Mouse (Mus musculus) erythroblast, embryonic 14.5 days (primary cell): ENCODE measurements around the gene Tmem213. TPM values are rescaled to one million over a fixed set of nuclear protein-coding genes. Genes with fewer than 3 reads are reported as not detected.

Experiments
- H3K27me3 ChIP-seq: 2 replicates; pipeline ENCODE4 v1.6.1; 2012; ENCODE audit warnings: inconsistent platforms; ENCODE audit not compliant: control insufficient read depth
- H3K36me3 ChIP-seq: 2 replicates; pipeline ENCODE4 v1.6.1; 2012; ENCODE audit warnings: mild to moderate bottlenecking, inconsistent platforms; ENCODE audit not compliant: control insufficient read depth
- H3K4me1 ChIP-seq: 2 replicates; pipeline ENCODE4 v1.6.1; 2012; ENCODE audit warnings: inconsistent platforms; ENCODE audit not compliant: control insufficient read depth
- H3K4me3 ChIP-seq: replicated peaks from 2 replicates; pipeline ENCODE3; 2012; ENCODE audit warnings: moderate library complexity, mild to moderate bottlenecking, inconsistent platforms
- H3K9me3 ChIP-seq: 2 replicates; pipeline ENCODE4 v1.6.1; 2012; ENCODE audit warnings: low read length, inconsistent platforms, mixed read lengths; ENCODE audit not compliant: control insufficient read depth
- GATA1 ChIP-seq: IDR thresholded peaks from 2 replicates; pipeline ENCODE4 v1.6.1; 2012; ENCODE audit warnings: low read length, inconsistent platforms, mixed read lengths
- TAL1 ChIP-seq: IDR thresholded peaks from 3 replicates; pipeline ENCODE4 v1.6.1; 2012; ENCODE audit warnings: low read length, inconsistent platforms, mixed read lengths
- polyA plus RNA-seq: library from polyadenylated mRNA; stranded (reverse); fragments of >175 nt; gene quantifications from 2 replicates; pipeline ENCODE4 v1.2.3, GENCODE M21; 2012

Tmem213 gene
- polyA plus RNA-seq, 1 experiment: not detected

DNA sequence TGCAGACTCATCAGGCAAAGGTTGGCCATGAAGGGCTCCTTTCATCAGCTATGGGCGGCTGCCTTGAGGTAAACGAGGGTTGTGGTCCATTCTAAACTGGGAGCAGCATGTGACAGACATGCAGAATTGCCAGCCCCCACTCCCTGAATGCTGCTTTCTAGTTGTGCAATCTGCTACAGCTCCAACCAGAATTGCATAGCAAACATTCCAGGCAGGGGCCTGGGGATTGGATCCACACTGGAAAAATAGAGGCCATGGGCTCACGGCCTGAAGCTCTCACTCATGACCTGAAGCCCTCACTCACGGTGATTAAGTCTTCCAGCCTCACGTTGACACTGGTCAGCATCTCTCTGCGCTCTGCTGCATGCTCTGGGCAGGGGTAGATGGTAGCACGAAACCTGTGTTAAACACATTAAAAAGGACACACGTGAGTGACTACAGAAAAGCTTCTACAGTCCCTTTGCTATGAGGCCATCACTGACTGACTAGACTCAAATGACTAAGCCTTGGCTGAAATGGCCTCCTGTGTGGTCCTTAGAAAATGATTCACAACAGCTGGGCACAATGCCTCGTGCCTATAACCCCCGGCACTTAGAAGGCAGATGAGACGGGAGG is 27.2 kb upstream of the Tmem213 start:
- Histone ChIP-seq H3K27me3 (no peaks in the 10 kb centered on the region), H3K9me3 (no peaks in the 10 kb centered on the region), H3K36me3 (no peaks in the 10 kb centered on the region), H3K4me3 (no peak overlapping the region), H3K4me1 (no peaks in the 10 kb centered on the region)
- TF ChIP-seq GATA1: no peak
- TF ChIP-seq TAL1: no peak

DNA sequence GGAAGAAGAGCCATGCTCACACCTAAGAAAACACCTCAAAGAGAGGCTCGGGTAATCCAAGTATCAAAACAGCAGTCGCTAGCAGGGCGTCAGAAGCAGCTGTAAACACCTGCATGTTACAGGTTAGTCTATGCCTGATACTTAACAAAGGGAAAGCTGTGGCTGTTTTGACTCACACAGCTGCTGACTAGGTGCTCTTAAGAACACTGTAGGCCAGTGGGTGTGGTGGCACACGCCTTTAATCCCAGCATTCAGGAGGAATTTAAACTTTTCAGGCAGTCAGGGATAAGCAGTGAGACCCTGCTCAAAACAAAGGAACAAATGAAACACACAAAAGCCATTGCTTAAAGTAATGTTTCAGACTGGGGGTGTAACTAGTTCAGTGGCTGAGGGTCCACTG is 25.9 kb upstream of the Tmem213 start:
- no peak overlapping the region for H3K4me3 ChIP-seq
- H3K9me3 ChIP-seq: no peaks in the 10 kb centered on the region
- TF ChIP-seq TAL1 (no peak), GATA1 (no peak)
- H3K36me3 ChIP-seq: no peaks in the 10 kb centered on the region
- no peaks in the 10 kb centered on the region for H3K4me1 ChIP-seq
- H3K27me3 ChIP-seq: no peaks in the 10 kb centered on the region

DNA sequence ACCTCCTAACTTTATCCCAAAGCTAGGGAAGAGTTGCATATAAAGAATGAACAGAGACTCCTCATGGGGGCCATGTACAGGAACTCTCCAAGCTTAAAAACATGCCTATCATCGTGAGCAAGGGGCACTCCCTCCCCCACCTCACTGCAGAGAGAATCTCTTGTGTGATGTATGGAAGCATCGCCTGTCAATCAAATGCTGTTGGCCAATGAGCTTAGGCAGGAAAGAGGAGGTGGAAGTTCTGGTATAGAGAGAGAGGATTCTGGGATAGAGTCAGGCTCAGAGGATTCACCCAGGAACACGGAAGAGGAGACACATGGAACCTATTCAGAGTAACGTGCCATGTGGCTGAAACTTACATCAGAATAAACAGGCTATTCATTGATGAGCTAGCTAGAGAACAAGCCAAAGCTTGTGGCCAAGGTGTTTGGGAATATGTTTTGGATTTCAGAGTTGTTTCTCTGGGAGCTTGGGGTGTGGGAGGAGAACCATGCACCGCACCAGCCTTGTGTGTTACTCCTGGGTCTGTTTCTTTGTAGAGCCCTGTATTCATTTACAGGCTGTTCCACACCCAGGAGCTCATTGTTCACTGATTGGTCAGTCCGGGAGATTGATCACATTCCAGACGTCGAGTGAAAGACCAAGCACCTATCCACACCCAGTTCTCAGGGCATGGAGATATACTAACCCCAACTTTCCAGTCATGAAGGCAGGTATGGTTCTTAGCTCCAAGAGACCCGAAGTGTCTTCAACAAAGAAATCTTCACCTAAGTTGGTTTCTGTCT is 21.6 kb upstream of the Tmem213 start:
- TF ChIP-seq TAL1: no peak
- TF ChIP-seq GATA1: no peak
- Histone ChIP-seq H3K36me3 (no peaks in the 10 kb centered on the region), H3K27me3 (no peaks in the 10 kb centered on the region), H3K4me1 (no peaks in the 10 kb centered on the region), H3K9me3 (no peaks in the 10 kb centered on the region), H3K4me3 (no peak overlapping the region)

DNA sequence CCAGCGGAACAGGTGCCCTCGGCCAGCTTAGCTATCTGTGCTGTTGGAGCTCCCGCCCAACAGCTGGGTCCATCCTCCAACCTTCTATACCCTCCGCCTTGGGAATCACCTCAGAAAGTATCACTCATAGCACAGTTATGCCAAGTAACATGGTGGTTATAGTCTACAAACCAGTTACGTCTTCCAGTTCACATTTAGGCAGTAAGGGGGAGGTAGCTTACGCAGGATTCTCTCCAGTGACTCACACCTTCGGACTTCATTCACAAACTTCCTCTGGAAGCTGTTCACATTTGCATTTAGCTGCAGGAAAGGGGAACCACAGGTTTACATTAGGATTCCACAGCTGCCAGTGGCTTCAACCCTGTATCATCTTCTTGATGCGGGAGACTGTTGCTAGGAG is 16.5 kb upstream of the Tmem213 start:
- Histone ChIP-seq H3K36me3 (no peaks in the 10 kb centered on the region), H3K27me3 (no peaks in the 10 kb centered on the region), H3K4me1 (peaks cover 3% of the 10 kb centered on the region), H3K4me3 (no peak overlapping the region), H3K9me3 (no peaks in the 10 kb centered on the region)
- TF ChIP-seq TAL1 (no peak), GATA1 (no peak)

DNA sequence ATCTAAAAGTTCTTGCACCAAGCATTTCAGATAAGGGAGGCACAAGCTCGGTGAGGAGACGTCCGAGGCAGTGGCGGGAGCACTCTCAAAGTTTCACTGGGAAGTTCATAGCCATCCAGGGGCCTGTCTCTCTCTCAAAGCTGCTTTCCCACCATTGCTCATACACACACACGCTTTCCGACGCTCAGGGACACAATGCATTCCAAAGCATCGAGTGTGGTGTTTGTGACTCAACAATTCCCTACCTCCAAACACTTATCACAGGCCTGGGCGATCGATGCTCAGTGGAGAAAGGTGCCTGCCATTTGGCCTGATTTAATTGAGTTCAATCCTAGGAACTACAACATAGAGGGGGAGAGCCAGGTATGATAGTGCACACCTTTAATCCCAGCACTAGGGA is 14.4 kb upstream of the Tmem213 start:
- TF ChIP-seq TAL1 (no peak), GATA1 (no peak)
- Histone ChIP-seq H3K27me3 (no peaks in the 10 kb centered on the region), H3K9me3 (no peaks in the 10 kb centered on the region), H3K36me3 (no peaks in the 10 kb centered on the region), H3K4me1 (peaks cover 3% of the 10 kb centered on the region), H3K4me3 (no peak overlapping the region)

DNA sequence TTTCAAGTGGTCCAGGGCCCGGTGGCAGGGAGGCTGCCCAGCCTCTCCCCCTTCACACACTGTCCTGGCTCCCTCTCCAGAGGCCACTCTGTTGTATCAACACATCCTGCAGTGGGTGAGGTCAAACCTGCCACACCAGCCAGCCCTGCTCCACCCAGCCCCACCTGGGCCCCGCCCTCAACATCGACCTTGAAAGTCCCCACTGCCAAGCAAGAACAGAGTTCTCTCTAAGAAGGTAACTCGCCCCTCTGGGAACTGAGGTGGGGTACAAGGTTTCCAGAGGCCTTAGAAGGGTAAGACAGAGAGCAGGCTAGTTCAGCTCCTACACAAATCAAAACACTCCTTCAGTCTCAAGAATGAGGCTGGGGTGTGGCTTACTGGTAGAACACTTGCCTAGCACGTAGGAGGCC is 12.1 kb upstream of the Tmem213 start:
- Histone ChIP-seq H3K4me3 (no peak overlapping the region), H3K4me1 (peaks cover 3% of the 10 kb centered on the region), H3K9me3 (peaks cover 2% of the 10 kb centered on the region; the same call in 1 of the 2 replicates), H3K27me3 (no peaks in the 10 kb centered on the region), H3K36me3 (no peaks in the 10 kb centered on the region)
- no peak for TF ChIP-seq GATA1
- no peak for TF ChIP-seq TAL1

DNA sequence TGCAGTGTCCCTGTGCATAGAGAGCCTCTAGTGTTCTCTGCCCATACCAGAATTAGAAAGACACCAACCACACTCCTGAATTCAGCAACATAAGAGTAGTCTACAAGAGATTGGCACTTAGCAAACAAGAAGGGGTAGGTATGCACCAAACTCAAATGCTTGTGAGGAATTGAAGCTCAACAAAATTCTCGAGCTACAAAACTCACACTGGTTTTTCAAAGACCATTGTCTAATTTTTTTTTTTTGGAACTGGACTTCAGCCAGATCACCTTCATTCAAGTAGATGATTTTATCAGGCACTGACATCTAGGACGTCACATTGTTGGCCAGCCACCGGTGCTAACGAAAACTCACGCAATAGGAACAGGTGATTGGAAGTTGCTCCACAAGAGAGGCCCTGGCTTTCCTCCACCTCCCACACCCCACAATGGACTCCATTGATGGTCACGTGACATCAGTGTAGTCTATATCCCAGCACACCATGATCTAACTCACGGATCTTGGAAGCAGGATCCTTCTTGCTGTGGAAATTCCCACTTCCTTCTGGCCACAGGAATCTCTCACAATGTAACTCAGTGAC is 6.7 kb upstream of the Tmem213 start:
- H3K4me1 ChIP-seq: peaks cover 4% of the 10 kb centered on the region
- H3K4me3 ChIP-seq: no peak overlapping the region
- TF ChIP-seq TAL1: no peak
- no peak for TF ChIP-seq GATA1
- H3K9me3 ChIP-seq: peaks cover 2% of the 10 kb centered on the region; the same call in 1 of the 2 replicates
- H3K36me3 ChIP-seq: no peaks in the 10 kb centered on the region
- H3K27me3 ChIP-seq: no peaks in the 10 kb centered on the region

DNA sequence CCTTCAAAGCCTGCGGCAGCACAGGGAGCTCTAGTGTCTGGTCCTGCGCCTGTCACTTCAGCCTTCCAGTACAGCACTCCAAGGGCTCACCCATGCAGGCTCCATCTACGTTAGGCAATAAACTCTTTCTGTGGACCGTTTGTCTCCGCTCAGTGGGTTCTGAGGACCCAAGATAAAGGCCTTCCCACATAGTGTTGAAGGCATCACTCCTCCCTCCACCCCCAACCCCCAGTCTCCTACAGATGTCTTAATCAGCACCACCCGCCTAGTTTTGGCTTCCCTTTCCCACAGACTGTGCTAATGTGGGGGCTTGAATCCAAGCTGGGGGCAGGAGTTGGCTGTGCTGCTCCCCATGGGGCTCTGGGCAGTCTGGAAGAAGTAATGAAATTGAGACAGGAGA is 5.3 kb upstream of the Tmem213 start:
- TF ChIP-seq TAL1 (no peak), GATA1 (no peak)
- no peaks in the 10 kb centered on the region for H3K27me3 ChIP-seq
- no peak overlapping the region for H3K4me3 ChIP-seq
- H3K4me1 ChIP-seq: peaks cover 4% of the 10 kb centered on the region
- H3K9me3 ChIP-seq: peaks cover 2% of the 10 kb centered on the region; the same call in 1 of the 2 replicates
- no peaks in the 10 kb centered on the region for H3K36me3 ChIP-seq

DNA sequence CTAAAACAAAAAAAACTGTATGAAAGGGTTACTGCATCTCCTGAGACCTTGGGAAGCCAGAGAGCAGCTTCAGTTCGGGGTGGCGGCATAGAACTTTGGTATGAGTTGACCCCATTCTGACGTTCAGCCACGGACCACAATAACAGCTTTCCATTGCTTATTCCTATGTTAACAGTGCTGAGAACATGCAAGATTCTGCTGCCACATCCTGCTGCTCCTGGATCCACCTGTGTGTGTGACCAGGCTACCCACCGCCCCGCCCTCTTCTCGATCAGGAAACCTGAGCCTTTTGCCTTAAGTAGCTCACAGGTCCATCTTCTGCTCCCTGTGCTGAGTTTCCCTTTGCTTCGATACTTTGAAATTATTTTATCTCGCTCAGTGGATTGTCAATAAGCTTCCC is 3.1 kb upstream of the Tmem213 start:
- H3K4me1 ChIP-seq: peaks cover 4% of the 10 kb centered on the region
- no peak overlapping the region for H3K4me3 ChIP-seq
- H3K9me3 ChIP-seq: no peaks in the 10 kb centered on the region
- TF ChIP-seq TAL1: no peak
- no peak for TF ChIP-seq GATA1
- peaks cover 6% of the 10 kb centered on the region for H3K27me3 ChIP-seq
- H3K36me3 ChIP-seq: no peaks in the 10 kb centered on the region
